Mouse (Mus musculus) ovary, adult 18-20 months (tissue): ENCODE results near the gene Cyld.

ENCODE experiments used
- DNase-seq: peaks from one replicate; pipeline ENCODE4 v3.0.0; 2022; ENCODE audit warnings: low spot score, mixed read lengths

The Cyld gene

DNA sequence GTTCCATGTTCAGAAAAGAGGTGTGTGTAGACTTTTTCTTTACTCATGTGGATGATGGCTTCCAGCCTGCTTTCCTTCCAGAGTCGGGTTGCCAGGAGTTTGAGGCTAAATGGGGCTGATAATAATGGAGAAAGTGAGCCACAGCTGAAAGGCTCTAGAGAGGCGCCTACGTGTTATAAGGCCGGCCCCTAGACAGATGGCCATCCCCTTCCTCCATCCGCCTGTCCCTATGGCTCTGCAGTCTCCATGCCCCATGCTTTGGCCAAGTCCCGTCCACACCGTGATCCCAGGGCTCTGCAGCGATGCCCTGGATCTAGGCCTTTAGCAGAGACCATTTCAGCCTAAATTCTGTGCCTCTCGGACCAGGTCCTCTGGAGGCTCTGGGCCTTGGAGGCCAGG, 96.5 kb downstream of the Cyld start:
- DNase-seq: no peak

DNA sequence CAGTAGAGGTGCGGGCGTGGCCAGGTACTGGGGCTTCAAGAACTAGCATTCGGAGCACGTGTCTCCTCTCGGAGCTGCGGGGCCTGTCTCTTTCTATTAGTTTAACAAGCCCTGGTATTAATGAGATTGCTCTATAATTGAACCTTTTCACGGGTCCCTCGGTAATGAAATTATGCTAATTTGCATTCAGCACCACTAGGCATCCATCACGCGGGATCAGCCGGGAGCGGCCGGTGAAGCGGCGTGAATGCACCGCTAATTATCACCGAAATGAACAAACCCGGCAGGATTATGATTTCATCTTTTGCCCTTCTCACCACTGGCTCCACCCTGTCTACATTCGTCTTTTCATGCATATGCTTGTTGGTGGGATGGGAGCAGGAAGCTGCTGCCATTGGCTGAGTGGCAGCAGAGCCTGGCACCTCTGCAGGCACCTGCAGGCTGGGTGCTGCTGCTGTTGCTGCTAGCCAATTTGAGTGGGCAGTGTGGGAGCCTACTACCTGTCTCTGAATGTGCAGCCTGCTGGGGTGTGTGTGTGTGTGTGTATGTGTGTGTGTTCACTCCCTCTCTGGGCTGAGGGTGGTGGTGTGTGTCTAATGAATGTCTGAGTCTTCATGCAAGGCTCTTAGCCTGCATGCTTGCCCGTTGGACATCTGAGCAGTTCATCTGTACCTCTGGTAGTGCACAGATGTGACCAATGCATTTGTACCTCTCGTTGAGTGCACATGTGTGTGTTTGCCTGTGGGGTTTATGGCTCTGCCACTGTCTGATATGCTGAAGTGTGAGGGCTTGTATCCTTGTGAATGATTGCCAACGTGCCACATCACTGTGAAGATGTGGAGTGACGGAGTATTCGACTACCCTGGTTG, 97.2 kb downstream of the Cyld start:
- no peak for DNase-seq

DNA sequence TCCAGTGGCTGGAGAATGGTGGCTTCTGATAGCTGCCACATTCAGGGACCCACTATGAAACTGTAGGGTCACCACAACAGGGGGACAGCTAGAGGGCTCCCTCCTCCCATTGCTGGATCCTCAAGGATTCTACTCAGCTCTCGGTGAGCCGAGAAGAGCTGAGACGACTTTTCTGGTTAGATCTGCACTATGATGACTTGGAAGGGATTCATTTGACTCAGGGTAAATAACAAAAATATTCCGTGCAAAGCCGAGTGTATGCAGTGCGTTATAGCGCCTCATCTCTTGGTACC, 97.7 kb downstream of the Cyld start:
- no peak for DNase-seq

DNA sequence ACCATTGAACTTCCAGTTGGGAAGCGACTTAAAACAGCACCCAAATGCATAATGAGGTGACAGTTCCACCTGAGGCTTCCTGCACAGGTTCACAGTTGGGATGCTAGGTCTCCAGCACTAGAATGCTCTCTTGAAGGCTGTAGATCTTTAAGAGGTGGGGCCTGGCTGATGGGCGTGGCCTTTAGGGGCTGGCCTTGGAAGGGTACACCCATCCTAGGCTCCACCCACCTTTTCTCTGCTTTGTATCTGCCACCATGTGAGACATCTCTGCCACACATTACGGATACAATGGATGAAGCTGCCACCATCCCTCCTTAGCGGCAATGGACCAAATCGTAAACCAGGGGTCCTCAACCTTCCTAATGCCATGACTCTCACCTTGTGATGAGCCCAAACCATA, 99.1 kb downstream of the Cyld start:
- DNase-seq: no peak

DNA sequence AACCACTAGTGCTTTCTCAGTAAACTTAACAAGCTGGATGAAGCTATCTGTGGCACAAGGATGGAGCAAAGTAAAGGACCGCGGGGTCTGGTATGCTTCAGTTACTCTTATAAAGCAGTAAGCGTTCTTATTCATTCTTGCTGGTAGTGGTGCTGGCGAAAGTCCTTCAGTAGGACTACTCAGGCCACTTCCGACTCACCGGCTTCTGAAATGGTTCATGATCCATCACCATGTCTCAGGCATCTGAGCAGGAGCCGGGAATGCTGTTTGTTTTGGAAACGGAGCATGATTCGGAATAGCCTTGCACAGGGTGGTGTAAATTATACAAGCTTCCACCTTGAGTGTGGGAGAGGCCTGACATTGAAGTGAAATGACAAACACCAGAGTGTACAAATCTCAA, 99.8 kb downstream of the Cyld start:
- DNase-seq: no peak
